Mouse (Mus musculus) T-helper 17 cell (primary cell): ENCODE data around the gene Dus2.

Experiments
- in situ Hi-C, 2 experiments: fragments of 300-600 bp; cut with MboI, MseI; formaldehyde crosslinking; loops; 1 replicate in 1 of 2; 2 replicates in 1 of 2; pipeline ENCODE4 v1.15.1; 2025; ENCODE audit warnings: high pct_unique_total_duplicates in 2 of 2

The Dus2 gene

DNA sequence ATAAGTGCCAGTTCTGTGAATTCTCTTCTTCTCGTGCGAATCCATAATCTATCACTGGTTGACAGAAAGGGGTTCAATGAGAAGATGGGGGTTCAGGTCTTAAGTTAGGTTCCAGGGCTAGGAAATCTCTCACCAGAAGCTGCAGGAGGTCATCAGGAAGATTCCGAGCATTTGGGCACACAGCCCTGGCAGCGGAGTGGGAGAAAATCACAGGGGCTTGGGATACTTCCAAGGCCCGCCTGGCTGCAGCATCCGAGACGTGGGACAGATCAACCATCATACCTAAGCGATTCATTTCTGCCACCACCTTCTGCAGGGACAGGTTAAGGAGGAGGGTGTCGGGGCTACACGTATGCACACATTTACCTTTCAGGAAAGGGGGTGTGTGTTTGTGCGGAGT lies 2.6 kb upstream of the Dus2 start:
- in situ Hi-C loops: loop anchor here (5.0 kb wide), 1 partner anchor 34 kb away; no protein-coding TSS in a partner anchor

GRCm38 (mm10) chr8:105991546-105991945 lies 409 bp downstream of the Dus2 start:
- in situ Hi-C loops: no loop called here

- in situ Hi-C loops: no loop called here
Observed at GRCm38 (mm10) chr8:105992499-105992898, 1.4 kb downstream of the Dus2 start.

GRCm38 (mm10) chr8:105993226-105993625 lies 2.1 kb downstream of the Dus2 start:
- in situ Hi-C loops: no loop called here

DNA sequence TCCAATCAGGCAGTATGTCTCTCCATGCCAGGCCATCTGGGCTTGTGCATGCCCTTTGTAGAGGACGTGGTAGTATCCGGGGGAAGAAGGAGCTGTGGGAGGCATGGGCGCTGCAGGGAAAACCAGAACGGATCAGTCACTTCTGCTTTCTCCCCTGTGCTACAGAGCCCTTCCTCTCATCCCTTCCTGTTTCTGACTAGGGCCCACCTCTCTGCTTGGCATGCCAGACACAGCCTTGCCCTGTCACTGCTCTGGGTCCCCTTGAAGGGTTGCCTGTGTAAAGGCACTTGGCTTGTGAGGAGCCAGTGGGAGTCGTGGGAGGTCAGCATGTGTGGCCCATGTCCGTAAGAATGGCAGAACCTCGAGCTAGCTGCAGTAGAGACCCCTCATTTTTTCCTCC lies 5.2 kb downstream of the Dus2 start:
- in situ Hi-C loops: no loop called here

- in situ Hi-C loops: no loop called here
Observed at GRCm38 (mm10) chr8:105998971-105999370, 7.8 kb downstream of the Dus2 start.

- in situ Hi-C loops: loop anchor here in 1 of 2 experiments (25.0 kb wide), 1 partner anchor 1365 kb away; the partner anchor contains the start of genes Ciao2b and Rrad
Observed at GRCm38 (mm10) chr8:106001908-106002307, 10.8 kb downstream of the Dus2 start.

- in situ Hi-C loops: loop anchor here in 1 of 2 experiments (25.0 kb wide), 1 partner anchor 1367 kb away; the partner anchor contains the start of genes Ciao2b and Rrad
Observed at GRCm38 (mm10) chr8:106004538-106005207, 13.5 kb downstream of the Dus2 start.

DNA sequence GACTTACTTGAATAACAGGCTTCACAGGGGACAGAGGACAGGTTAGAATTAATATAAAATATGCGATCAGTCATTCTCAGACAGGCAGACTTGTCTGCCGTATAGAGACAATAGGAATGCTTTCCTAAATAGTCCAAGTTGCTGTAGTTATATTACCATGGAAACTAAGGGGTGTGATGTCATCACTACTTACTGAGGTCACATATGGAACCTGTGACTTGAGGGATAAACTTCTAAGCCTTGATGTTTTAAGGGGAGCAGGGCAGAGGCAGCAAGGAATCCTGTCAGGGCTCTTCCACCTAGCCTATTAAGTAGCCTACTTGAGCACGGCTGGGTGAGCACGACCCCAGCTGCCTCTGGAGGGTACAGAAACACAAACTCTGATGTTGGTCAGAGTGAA lies 14.7 kb downstream of the Dus2 start, which contains the start of gene Dpep2nb:
TSS of gene Dpep2nb (minus strand) at position 101 of the 400 bp plus-strand sequence.
- in situ Hi-C loops: loop anchor here in 1 of 2 experiments (25.0 kb wide), 1 partner anchor 1369 kb away; the partner anchor contains the start of genes Ciao2b and Rrad

DNA sequence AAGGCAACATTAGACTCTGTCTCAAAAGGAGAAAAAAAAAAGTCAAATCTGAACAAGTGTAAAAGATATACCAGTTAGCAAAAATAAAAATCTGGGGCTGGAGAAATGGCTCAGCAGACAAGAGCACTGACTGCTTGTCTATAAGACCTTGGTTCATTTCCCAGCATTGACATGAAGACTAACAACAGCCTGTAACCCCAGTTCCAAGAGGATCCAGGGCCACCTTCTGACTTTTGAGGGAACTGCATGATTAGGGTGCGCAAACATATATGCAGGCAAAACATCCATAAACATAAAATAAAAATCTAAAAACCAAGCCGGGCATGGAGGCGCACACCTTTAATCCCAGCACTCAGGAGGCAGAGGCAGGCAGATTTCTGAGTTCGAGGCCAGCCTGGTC lies 15.3 kb downstream of the Dus2 start:
- in situ Hi-C loops: loop anchor here in 1 of 2 experiments (25.0 kb wide), 1 partner anchor 1369 kb away; the partner anchor contains the start of genes Ciao2b and Rrad

GRCm38 (mm10) chr8:106007135-106007534 lies 16.0 kb downstream of the Dus2 start:
- in situ Hi-C loops: loop anchor here in 1 of 2 experiments (25.0 kb wide), 1 partner anchor 1370 kb away; the partner anchor contains the start of genes Ciao2b and Rrad

DNA sequence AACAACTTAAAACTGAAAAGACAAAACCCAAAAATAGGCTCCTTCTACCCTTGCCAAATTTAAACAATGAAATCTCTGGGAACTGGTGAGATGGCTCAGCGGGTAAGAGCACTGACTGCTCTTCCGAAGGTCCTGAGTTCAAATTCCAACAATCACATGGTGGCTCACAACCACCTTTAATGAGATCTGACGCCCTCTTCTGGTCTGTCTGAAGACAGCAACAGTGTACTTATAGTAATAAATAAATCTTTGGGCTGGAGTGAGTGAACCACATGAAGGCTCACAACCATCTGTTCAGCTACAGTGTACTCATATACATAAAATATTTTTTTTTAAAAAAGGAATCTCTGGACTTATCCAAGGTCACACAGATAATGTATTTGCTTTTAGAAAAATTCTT lies 16.8 kb downstream of the Dus2 start:
- in situ Hi-C loops: loop anchor here in 1 of 2 experiments (25.0 kb wide), 1 partner anchor 1371 kb away; the partner anchor contains the start of genes Ciao2b and Rrad

DNA sequence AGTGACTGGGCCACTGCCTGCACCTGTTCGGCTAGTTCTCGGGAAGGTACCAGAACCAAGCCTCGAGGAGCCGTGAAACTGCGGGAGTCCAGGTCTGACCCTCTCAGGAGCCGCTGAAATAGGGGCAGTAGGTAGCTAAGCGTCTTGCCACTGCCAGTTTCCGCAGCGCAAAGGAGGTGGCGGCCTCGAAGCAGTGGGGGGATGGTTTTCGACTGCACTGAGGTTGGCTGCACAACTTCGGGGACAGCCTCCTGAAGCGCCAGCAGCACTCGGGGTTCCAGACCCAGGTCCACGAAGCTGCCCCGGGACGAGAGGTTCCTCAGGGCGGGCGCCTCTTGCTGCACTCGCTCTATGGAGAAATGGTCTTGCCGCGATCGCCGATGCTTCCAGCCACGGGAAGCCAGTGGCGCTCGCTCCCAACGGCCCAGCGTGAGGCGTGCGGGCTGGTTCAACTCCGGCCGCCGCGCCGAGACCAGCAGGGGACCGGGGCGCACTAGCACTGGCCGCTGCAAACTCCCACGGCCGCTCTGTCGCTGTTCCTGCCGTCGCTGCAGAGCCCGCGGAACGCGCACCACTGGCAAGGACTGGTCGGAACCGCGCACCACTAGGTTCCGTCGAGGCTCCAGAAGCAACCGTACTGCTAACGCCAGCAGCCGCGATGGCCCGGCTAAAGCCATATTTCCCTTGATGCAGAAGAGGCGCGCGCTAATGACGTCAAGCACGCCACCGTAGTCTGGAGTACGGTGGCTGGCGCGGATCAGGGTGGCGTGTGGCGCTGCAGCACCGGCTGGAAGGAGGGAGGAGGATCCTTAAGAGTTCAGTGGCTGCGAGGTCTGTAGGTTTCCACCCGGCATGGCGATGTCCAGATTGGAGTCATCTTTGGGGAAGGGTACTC lies 19.9 kb downstream of the Dus2 start:
- in situ Hi-C loops: loop anchor here in 1 of 2 experiments (25.0 kb wide), 1 partner anchor 1374 kb away; the partner anchor contains the start of genes Ciao2b and Rrad

GRCm38 (mm10) chr8:106011643-106011986 lies 20.5 kb downstream of the Dus2 start, which contains the start of gene Ddx28:
Gene Ddx28, minus strand, starts transcription at chr8:106011882.
- in situ Hi-C loops: loop anchor here in 1 of 2 experiments (25.0 kb wide), 1 partner anchor 1374 kb away; the partner anchor contains the start of genes Ciao2b and Rrad

GRCm38 (mm10) chr8:106012203-106012602 lies 21.1 kb downstream of the Dus2 start:
- in situ Hi-C loops: loop anchor here in 1 of 2 experiments (25.0 kb wide), 1 partner anchor 1375 kb away; the partner anchor contains the start of genes Ciao2b and Rrad

GRCm38 (mm10) chr8:106016284-106016683 lies 25.1 kb downstream of the Dus2 start:
- in situ Hi-C loops: loop anchor here in 1 of 2 experiments (25.0 kb wide), 1 partner anchor 1379 kb away; the partner anchor contains the start of genes Ciao2b and Rrad

DNA sequence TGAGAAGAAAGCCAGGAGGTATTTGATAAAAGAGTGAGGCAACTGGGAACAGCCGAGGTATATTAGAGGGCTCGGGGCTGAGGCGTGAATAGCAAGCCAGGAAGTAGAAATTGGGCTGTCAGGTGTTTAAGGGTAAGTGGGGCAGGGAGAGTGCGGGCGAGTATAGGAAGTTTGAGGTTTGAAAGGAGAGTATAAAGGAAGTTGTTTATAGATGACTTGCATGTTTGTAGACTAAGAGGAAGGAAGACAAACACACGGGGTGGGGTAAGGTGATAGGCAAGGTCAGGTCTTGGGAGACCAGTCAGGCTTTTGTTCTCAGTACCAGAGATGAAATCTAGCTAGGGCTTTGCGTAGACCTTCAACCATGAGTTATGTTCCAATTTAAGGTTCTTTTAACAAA lies 26.0 kb downstream of the Dus2 start:
- in situ Hi-C loops: loop anchor here in 1 of 2 experiments (25.0 kb wide), 1 partner anchor 1380 kb away; the partner anchor contains the start of genes Ciao2b and Rrad

- in situ Hi-C loops: loop anchor here in 1 of 2 experiments (25.0 kb wide), 1 partner anchor 1381 kb away; the partner anchor contains the start of genes Ciao2b and Rrad
Observed at GRCm38 (mm10) chr8:106018039-106018438, 26.9 kb downstream of the Dus2 start.

DNA sequence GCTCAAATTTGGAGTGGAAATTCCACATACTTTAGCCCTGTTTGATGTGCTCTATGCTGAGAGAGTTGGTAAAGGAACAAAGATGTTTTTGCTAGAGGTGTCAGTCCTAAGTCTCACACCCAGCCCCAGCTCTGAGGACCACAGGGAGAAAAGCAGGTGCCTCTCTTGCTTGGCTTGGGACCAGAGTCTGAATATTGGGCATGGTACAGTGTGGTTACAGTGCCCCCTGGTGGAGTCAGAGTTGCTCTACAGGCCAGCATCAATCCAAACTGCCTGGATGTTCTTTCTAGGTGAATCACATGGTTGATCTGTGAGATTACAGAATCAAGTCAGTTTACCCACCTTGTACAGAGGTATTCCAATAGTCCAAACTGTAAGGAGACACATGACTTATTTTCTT lies 31.3 kb downstream of the Dus2 start:
- in situ Hi-C loops: loop anchor here (5.0 to 25.0 kb wide), 2 partner anchors 35 to 1385 kb away; partner anchors contain the start of genes Ciao2b (in 1 of the 2) and Rrad (in 1 of the 2)

DNA sequence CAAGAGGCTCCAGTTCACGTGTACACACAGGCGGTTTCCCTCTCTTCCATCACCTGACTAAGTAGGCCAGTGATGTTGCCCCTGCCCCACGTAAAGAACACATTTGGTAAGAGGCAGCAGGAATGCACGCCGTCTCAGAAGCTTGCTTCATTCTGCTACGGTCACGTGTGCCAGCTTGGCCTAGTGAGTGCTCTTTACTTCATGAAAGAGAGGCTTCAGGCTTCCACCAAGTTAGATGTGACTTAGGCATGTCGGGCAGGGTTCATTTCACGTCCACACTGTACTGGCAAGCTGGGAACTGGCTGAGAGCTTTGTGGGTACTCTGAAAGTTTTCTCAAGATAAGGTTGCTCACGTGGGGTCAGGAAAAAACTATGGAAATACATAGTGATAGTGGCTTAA lies 47.6 kb downstream of the Dus2 start:
- in situ Hi-C loops: no loop called here

DNA sequence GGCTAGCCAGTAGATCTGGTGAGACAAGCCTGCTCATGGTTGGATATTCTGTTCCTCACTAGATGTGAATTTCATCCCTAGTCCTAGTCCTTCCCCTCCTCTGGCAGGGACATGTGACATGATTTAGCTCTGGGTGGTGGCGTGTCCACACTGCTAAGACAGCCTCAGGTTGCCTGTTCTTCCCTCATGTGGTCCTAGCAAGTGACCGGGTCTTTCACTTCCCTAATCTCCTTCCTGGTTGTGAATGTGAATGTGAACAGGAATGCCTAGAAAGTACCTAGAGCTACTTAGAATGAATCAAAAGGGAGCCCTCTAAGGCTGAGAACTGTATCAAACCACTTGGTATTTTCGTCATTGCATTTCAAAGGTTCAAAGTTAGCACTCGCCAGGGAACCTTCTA lies 48.5 kb downstream of the Dus2 start:
- in situ Hi-C loops: no loop called here
